Mouse (Mus musculus) midbrain, embryonic 13.5 days (tissue): Measurements from ENCODE around the gene Foxl1. TPM values are rescaled to one million over a fixed set of nuclear protein-coding genes. Genes with fewer than 3 reads are reported as not detected.

Source experiments
- ATAC-seq: fragments of 200-750 bp; cut with Nextera tagmentation; 2 replicates; pipeline ENCODE4 v1.8.0; 2017; ENCODE audit warnings: mild to moderate bottlenecking, moderate TSS enrichment, moderate library complexity
- H3K27ac ChIP-seq: fragments of 300-500 bp; sonication (generic); 2 replicates; pipeline ENCODE4 v1.5.1; 2015; ENCODE audit warnings: inconsistent platforms, mild to moderate bottlenecking, moderate library complexity
- H3K27me3 ChIP-seq: fragments of 300-500 bp; sonication (generic); 2 replicates; pipeline ENCODE4 v1.6.1; 2015; ENCODE audit warnings: mild to moderate bottlenecking, inconsistent platforms
- H3K36me3 ChIP-seq: fragments of 300-500 bp; sonication (generic); 2 replicates; pipeline ENCODE4 v1.6.1; 2015; ENCODE audit warnings: mild to moderate bottlenecking, inconsistent platforms
- H3K4me1 ChIP-seq: fragments of 300-500 bp; sonication (generic); replicated peaks from 2 replicates; pipeline ENCODE4 v1.6.1; 2015; ENCODE audit warnings: inconsistent platforms
- H3K4me2 ChIP-seq: fragments of 300-500 bp; sonication (generic); replicated peaks from 2 replicates; pipeline ENCODE4 v1.6.1; 2015; ENCODE audit warnings: moderate library complexity, mild to moderate bottlenecking, inconsistent platforms
- H3K4me3 ChIP-seq: fragments of 300-500 bp; sonication (generic); replicated peaks from 2 replicates; pipeline ENCODE4 v1.5.1; 2015; ENCODE audit warnings: mild to moderate bottlenecking, inconsistent platforms
- H3K9ac ChIP-seq: fragments of 300-500 bp; sonication (generic); replicated peaks from 2 replicates; pipeline ENCODE4 v1.6.1; 2015; ENCODE audit warnings: mild to moderate bottlenecking, inconsistent platforms
- H3K9me3 ChIP-seq: fragments of 300-500 bp; sonication (generic); 2 replicates; pipeline ENCODE4 v1.6.1; 2016; ENCODE audit warnings: mild to moderate bottlenecking, inconsistent platforms
- WGBS: fragments of 180-500 bp; shearing (Covaris S2); methylation state at CpG from one replicate; pipeline ENCODE4 v1.1.7; 2015; 5-methylcytosine and 5-hydroxymethylcytosine counted together
- polyA plus RNA-seq: library from polyadenylated mRNA; unstranded; fragments of >200 nt; fragmentation: Nextera tagmentation; extraction: Ambion mirVana; gene quantifications from 2 replicates; pipeline ENCODE4 v1.2.1, GENCODE M21; 2015

Gene Foxl1
- polyA plus RNA-seq = 0.12 and 0.13 TPM in 2 replicates

DNA sequence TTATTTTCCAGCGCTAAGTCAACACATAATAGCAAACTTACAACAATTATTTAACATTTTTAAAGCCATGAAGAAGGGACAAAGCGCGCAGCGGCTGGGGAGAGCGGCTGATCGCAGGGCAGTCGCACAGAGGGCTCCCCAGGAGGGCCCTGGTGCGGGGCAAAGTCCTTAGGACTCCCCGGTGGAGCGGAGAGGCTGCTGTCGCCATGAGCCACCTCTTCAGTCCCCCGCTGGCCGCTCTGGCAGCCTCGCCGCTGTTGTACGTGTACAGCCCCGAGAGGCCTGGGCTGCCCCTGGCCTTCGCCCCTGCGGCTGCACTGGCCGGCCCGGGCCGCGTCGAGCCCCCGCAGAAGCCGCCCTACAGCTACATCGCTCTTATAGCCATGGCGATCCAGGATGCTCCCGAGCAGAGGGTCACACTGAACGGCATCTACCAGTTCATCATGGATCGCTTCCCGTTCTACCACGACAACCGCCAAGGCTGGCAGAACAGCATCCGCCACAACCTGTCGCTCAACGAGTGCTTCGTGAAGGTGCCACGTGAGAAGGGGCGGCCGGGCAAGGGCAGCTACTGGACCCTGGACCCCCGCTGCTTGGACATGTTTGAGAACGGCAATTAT, at the start of gene Foxl1:
Gene Foxl1, plus strand, starts transcription at position 185 of the 620 bp plus-strand sequence.
- Histone ChIP-seq H3K4me2 (peak within 1 kb of the TSS; percentile 33), H3K9me3 (no peaks in the 10 kb centered on the region), H3K27ac (no peak within 1 kb of the TSS), H3K27me3 (peaks cover 99% of the 10 kb centered on the region), H3K36me3 (no peaks in the 10 kb centered on the region), H3K4me3 (peak within 1 kb of the TSS; percentile 15), H3K4me1 (peaks cover 24% of the 10 kb centered on the region), H3K9ac (no peak within 1 kb of the TSS)
- no peak for ATAC-seq
- 1% methylated on average over 43 of the region's 43 CpGs for WGBS

GRCm38 (mm10) chr8:121078721-121079120, 49.0 kb upstream of the Foxl1 start:
- no peaks in the 10 kb centered on the region for H3K36me3 ChIP-seq
- H3K27ac ChIP-seq = no peak overlapping the region
- H3K4me1 ChIP-seq = peaks cover 15% of the 10 kb centered on the region
- no peak overlapping the region for H3K4me2 ChIP-seq
- no peak for ATAC-seq
- no peaks in the 10 kb centered on the region for H3K9me3 ChIP-seq
- no peak overlapping the region for H3K9ac ChIP-seq
- peaks cover 99% of the 10 kb centered on the region for H3K27me3 ChIP-seq
- H3K4me3 ChIP-seq = no peak overlapping the region
- under 1% methylated on average over 14 of the region's 14 CpGs for WGBS

GRCm38 (mm10) chr8:121079201-121079600, 48.5 kb upstream of the Foxl1 start:
- Histone ChIP-seq H3K4me1 (peaks cover 19% of the 10 kb centered on the region), H3K4me3 (no peak overlapping the region), H3K9ac (no peak overlapping the region), H3K4me2 (no peak overlapping the region), H3K36me3 (no peaks in the 10 kb centered on the region), H3K9me3 (no peaks in the 10 kb centered on the region), H3K27me3 (peaks cover 99% of the 10 kb centered on the region), H3K27ac (no peak overlapping the region)
- no peak for ATAC-seq
- WGBS = 1% methylated on average over 7 of the region's 7 CpGs

DNA sequence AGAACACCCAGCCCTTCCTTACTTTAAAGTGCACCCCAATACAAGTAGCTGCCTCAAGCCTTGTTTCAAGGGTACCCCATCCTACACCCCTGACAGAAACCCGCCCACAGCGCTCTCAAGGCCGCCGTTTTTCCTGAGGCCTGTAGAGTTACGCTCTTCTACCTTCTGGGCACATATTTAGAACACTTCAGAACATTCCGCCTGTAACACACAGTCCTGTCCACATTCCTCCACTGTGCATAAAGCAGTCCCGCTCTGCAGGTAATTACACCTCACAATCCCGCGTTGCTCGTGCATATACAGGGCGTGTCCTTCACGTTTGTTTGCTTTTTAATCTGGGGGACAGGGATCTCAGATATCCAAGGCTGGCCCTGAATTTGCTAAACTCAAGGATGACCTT, 47.8 kb upstream of the Foxl1 start:
- H3K36me3 ChIP-seq = no peaks in the 10 kb centered on the region
- H3K4me3 ChIP-seq = no peak overlapping the region
- peaks cover 26% of the 10 kb centered on the region for H3K4me1 ChIP-seq
- no peak for ATAC-seq
- H3K4me2 ChIP-seq = no peak overlapping the region
- WGBS = 1% methylated on average over 12 of the region's 12 CpGs
- peaks cover 99% of the 10 kb centered on the region for H3K27me3 ChIP-seq
- H3K9ac ChIP-seq = no peak overlapping the region
- H3K27ac ChIP-seq = no peak overlapping the region
- H3K9me3 ChIP-seq = no peaks in the 10 kb centered on the region

DNA sequence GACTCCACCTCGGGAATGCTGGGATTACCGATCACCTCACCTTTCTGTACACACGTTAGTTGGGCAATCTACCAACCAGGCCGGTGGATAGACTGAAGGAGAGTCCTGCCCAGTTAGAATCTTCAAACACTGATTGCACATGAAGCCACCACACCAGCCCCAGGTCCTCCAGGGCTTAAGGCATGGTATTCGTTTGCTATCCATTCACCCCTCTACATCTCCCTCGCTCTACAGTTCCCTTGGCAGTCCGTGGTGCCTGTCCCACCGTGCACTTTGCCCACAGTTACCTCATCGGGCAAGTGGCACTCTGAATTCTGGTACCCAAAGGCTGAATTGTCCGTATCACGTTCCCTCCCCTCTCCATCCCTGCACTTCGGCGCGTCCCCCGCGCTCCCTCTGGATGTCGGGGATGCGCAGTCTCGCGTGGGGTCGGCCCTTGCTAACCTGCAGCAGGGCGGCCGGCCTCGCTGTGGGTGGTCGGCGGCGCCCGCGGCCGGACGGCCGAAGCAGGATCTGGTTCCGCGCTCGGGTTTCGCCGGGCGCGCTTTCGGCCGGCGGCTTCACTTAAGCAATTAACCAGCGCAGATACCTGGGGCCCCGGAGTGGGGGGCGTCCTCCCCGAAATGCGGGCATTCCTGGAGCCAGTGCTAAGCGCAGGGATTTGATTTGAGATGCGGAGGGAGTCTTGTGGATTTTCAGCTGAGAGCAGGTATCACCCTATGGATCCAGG, 47.2 kb upstream of the Foxl1 start:
- Histone ChIP-seq H3K4me2 (no peak overlapping the region), H3K4me1 (peaks cover 26% of the 10 kb centered on the region), H3K4me3 (no peak overlapping the region), H3K36me3 (no peaks in the 10 kb centered on the region), H3K27me3 (peaks cover 99% of the 10 kb centered on the region), H3K9ac (no peak overlapping the region), H3K9me3 (no peaks in the 10 kb centered on the region), H3K27ac (no peak overlapping the region)
- under 1% methylated on average over 49 of the region's 49 CpGs for WGBS
- ATAC-seq = no peak

GRCm38 (mm10) chr8:121081398-121081797, 46.3 kb upstream of the Foxl1 start:
- no peaks in the 10 kb centered on the region for H3K36me3 ChIP-seq
- no peak for ATAC-seq
- H3K27me3 ChIP-seq = peaks cover 99% of the 10 kb centered on the region
- no peak overlapping the region for H3K4me2 ChIP-seq
- H3K4me1 ChIP-seq = peaks cover 26% of the 10 kb centered on the region
- no peak overlapping the region for H3K9ac ChIP-seq
- no peaks in the 10 kb centered on the region for H3K9me3 ChIP-seq
- WGBS = 0% methylated on average over 7 of the region's 7 CpGs
- no peak overlapping the region for H3K4me3 ChIP-seq
- H3K27ac ChIP-seq = no peak overlapping the region

DNA sequence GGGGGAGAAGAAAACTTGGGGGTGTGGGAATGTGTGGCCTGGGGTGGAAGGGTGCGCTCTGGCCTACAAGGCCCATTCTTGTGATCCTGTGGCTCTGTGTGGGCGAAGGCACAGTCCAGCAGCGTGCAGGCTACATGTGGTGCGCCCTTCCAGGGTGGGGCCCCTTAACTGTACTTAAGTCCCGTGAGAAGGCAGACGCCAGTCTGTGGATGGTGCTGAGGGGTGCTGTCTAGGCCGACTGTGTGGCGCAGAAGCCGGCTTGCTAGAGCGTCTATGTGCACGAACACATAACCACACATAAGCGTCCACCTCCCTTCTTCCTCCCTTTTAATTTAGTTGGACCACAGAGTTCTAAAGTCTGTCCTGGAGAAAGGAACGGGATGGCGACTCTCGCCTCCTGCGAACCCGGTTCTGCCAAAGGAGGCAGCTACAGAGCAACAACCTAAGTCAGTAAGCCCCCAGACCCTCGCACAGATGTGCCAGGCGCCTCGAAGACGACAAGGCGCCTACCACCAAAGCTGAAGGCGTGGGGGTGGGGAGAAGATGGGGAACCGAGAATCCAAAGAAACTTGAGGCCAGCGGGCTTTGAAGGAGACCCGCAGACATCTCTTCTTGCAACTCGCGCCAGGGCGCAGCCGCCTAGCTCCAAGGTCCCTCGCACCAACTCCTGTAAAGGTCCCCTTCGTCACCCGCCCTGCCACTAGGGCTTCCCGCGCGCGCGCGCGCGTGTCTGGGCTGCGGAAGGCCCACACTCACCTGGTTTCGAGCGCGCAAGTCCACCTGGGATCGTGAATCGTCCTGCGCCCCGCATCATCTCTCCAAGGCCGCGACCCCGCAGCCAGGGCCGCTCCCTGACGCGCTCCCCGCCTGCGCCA, 45.3 kb upstream of the Foxl1 start:
- H3K9ac ChIP-seq = no peak overlapping the region
- peaks cover 26% of the 10 kb centered on the region for H3K4me1 ChIP-seq
- H3K4me3 ChIP-seq = peak overlapping the region; percentile 38
- H3K9me3 ChIP-seq = no peaks in the 10 kb centered on the region
- under 1% methylated on average over 57 of the region's 57 CpGs for WGBS
- ATAC-seq = no peak
- H3K27ac ChIP-seq = no peak overlapping the region
- peaks cover 99% of the 10 kb centered on the region for H3K27me3 ChIP-seq
- H3K4me2 ChIP-seq = peak overlapping the region; percentile 66
- no peaks in the 10 kb centered on the region for H3K36me3 ChIP-seq

DNA sequence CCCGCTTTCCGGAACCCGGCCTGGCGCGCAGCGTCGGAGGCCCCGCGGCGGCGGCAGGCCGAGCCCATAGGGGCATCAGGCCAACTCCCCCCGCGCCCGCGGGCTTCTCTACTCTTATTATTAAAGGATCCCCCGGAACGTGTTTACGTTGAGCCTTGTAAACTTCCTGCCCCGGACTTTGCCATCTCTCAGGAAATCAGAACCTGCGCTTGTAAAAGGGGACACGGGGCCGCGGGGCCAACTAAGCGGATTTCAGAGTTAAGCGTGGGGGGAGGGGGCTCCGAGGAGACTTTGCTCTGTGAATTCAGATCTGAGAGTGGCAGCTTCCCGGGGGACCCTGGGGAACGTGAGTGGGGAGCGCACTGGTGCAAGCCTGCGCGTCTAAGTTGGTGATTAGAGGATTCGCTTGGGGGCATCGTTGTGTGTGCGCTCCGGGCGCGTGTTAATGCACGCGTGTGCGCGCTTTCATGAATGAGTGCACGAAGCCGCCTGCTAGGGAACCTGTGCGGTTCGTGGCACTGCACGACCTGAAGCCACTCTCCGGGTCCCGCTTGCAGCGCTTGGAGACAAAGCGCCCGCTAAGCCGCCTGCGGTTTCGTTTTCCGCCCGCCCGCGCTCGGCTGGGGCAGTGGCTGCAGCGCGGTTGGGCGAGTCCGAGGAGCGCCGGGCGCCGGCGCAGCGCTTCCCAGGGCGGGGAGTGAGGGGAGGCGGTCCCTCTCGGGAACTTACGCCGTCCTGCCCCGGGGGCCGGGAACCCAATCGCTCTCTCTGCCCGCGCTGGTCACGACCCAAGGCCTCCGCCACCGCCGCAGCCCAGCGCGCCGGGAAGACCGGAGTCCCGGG, 44.4 kb upstream of the Foxl1 start:
- Histone ChIP-seq H3K4me2 (peak overlapping the region; percentile 66), H3K9me3 (no peaks in the 10 kb centered on the region), H3K4me3 (peak overlapping the region; percentile 38), H3K4me1 (peaks cover 26% of the 10 kb centered on the region), H3K9ac (0 out of 2 replicates have a peak overlapping the region, but pooled peaks have one; percentile 12), H3K36me3 (no peaks in the 10 kb centered on the region), H3K27ac (no peak overlapping the region), H3K27me3 (peaks cover 99% of the 10 kb centered on the region)
- ATAC-seq = peak; percentile 40
- WGBS = under 1% methylated on average over 89 of the region's 89 CpGs

DNA sequence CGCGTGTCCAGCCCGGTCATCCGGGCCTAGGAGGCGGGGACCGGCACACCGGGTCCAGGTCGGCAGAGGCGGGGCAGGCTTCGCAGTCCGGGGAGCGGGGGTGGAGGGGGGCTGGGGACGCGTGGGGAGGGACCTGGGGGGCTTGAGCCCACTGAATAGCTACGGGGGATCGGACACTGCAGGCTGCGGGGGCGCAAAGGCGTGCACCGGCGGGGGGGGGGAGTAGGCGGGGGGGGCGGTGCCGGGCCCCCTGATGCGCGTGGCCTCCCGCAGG, 43.9 kb upstream of the Foxl1 start:
- 0 out of 2 replicates have a peak overlapping the region, but pooled peaks have one; percentile 12 for H3K9ac ChIP-seq
- H3K4me3 ChIP-seq = peak overlapping the region; percentile 38
- WGBS = 2% methylated on average over 11 of the region's 27 CpGs
- H3K4me2 ChIP-seq = peak overlapping the region; percentile 66
- H3K9me3 ChIP-seq = no peaks in the 10 kb centered on the region
- peaks cover 26% of the 10 kb centered on the region for H3K4me1 ChIP-seq
- H3K27ac ChIP-seq = no peak overlapping the region
- H3K36me3 ChIP-seq = no peaks in the 10 kb centered on the region
- peak; percentile 37; the same call in 1 of the 2 replicates for ATAC-seq
- H3K27me3 ChIP-seq = peaks cover 99% of the 10 kb centered on the region

- Histone ChIP-seq H3K36me3 (no peaks in the 10 kb centered on the region), H3K4me1 (peaks cover 26% of the 10 kb centered on the region), H3K4me2 (peak within 1 kb of the TSS; percentile 66), H3K27ac (no peak within 1 kb of the TSS), H3K27me3 (peaks cover 99% of the 10 kb centered on the region), H3K9me3 (no peaks in the 10 kb centered on the region), H3K4me3 (peak within 1 kb of the TSS; percentile 38), H3K9ac (peak within 1 kb of the TSS; percentile 12; the same call in 1 of the 2 replicates)
- under 1% methylated on average over 64 of the region's 83 CpGs for WGBS
- ATAC-seq = no peak
Observed at GRCm38 (mm10) chr8:121084210-121084951, 43.4 kb upstream of the Foxl1 start, which contains the start of gene Foxf1. TSS of gene Foxf1 (plus strand) at chr8:121084386.

- Histone ChIP-seq H3K4me2 (peak overlapping the region; percentile 66), H3K4me3 (peak overlapping the region; percentile 38), H3K4me1 (peaks cover 26% of the 10 kb centered on the region), H3K36me3 (no peaks in the 10 kb centered on the region), H3K9ac (no peak overlapping the region), H3K27me3 (peaks cover 99% of the 10 kb centered on the region), H3K27ac (no peak overlapping the region), H3K9me3 (no peaks in the 10 kb centered on the region)
- whole genome bisulfite sequencing = 2% methylated on average over 30 of the region's 30 CpGs
- no peak for ATAC-seq
Observed at GRCm38 (mm10) chr8:121085011-121085410, 42.7 kb upstream of the Foxl1 start.
